Mouse (Mus musculus) brain, embryonic 14.5 days (tissue): ENCODE measurements around the gene Hip1r.

Experiments used
- CTCF ChIP-seq: fragments of 200-500 bp; IDR thresholded peaks from 2 replicates; pipeline ENCODE4 v1.5.1; 2012; ENCODE audit warnings: inconsistent platforms, mild to moderate bottlenecking, moderate library complexity, borderline replicate concordance; ENCODE audit not compliant: insufficient read depth, insufficient read length; ENCODE audit errors: extremely low read depth
- POLR2A ChIP-seq: fragments of 200-500 bp; IDR thresholded peaks from 2 replicates; pipeline ENCODE4 v1.6.1; 2012; ENCODE audit warnings: mild to moderate bottlenecking, inconsistent platforms, borderline replicate concordance; ENCODE audit not compliant: poor library complexity, insufficient read depth, insufficient read length, severe bottlenecking; ENCODE audit errors: extremely low read depth

DNA sequence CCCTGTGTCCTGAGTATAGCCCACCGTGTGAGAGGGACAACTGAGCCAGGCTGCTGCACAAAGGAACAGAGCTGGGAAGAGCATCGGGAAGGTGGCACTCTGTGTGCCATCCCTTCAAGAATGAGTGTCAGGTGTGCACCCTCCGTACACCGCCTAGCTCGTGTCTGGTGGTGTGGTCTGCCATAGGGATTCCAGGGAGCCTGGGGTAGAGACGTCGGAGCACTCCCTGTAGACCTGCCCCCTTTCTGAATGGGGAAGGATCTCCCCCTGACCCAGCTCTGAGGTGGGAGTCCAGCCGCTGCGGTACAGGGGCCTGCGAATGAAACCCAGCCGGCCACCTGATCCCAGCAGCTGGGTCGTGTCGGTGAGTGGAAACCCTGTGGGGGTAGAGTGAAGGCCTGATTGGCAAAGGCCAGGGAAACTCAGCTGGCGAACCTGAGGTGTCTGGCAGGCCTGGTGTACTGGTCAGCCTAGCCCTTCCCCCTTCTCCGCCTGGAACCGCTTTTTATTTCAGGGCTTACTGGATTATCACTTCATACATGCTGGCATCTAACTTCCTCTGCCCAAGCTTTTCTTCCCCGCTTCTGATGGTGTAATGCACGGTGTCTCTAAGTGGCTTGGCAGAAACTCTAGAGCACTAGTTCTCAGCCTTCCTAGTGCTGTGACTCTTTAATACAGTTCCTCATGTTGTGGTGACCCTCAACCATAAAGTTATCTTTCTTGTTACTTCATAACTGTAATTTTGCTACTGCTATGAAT is 6.0 kb downstream of the Hip1r start:
- TF ChIP-seq CTCF (no peak), POLR2A (no peak)
